Mouse (Mus musculus) urinary bladder, postnatal 14 days (tissue): ENCODE results near the gene Atf4.
A peak's percentile ranks its signal among the peaks of the same experiment; 100 is the strongest.

Experiments used
- DNase-seq: peaks from one replicate; pipeline ENCODE4 v3.0.0; 2021; ENCODE audit warnings: low spot score

Gene Atf4

GRCm38 (mm10) chr15:80254847-80255645 is at the start of gene Atf4:
Gene Atf4 (plus strand): TSS chr15:80255184.
- DNase-seq, result peak; percentile 98

GRCm38 (mm10) chr15:80206057-80206565 is 48.9 kb upstream of the Atf4 start:
- no peak for DNase-seq

- no peak for DNase-seq
These were observed 46.5 kb upstream of the Atf4 start for GRCm38 (mm10) chr15:80208446-80208845.

- no peak for DNase-seq
These were observed 41.3 kb upstream of the Atf4 start for GRCm38 (mm10) chr15:80213688-80214087.

- peak; percentile 34 for DNase-seq
These were observed 39.1 kb upstream of the Atf4 start for GRCm38 (mm10) chr15:80215716-80216479.

- no peak for DNase-seq
These were observed 38.5 kb upstream of the Atf4 start for GRCm38 (mm10) chr15:80216480-80216820.

- DNase-seq, result no peak
These were observed 37.5 kb upstream of the Atf4 start for GRCm38 (mm10) chr15:80217476-80217875.

- DNase-seq, result peak; percentile 43
These were observed 35.8 kb upstream of the Atf4 start for GRCm38 (mm10) chr15:80219211-80219610.

GRCm38 (mm10) chr15:80219705-80220657 is 35.0 kb upstream of the Atf4 start:
- DNase-seq, result no peak

- DNase-seq, result no peak
These were observed 34.0 kb upstream of the Atf4 start for GRCm38 (mm10) chr15:80221031-80221430.

- DNase-seq, result no peak
These were observed 31.2 kb upstream of the Atf4 start for GRCm38 (mm10) chr15:80223751-80224150.

GRCm38 (mm10) chr15:80225208-80225607 is 29.8 kb upstream of the Atf4 start:
- peak; percentile 78 for DNase-seq

GRCm38 (mm10) chr15:80225796-80226195 is 29.2 kb upstream of the Atf4 start:
- DNase-seq, result peak; percentile 68

GRCm38 (mm10) chr15:80228071-80228800 is 26.7 kb upstream of the Atf4 start:
- no peak for DNase-seq

GRCm38 (mm10) chr15:80232331-80232730 is 22.7 kb upstream of the Atf4 start:
- DNase-seq, result no peak

- no peak for DNase-seq
These were observed 21.9 kb upstream of the Atf4 start for GRCm38 (mm10) chr15:80233053-80233452.

GRCm38 (mm10) chr15:80233733-80234509 is 21.1 kb upstream of the Atf4 start, which contains the start of gene Mief1:
Gene Mief1 (plus strand): TSS chr15:80234018.
- peak; percentile 98 for DNase-seq

GRCm38 (mm10) chr15:80235535-80235934 is 19.4 kb upstream of the Atf4 start, which contains the start of gene AC140267.1:
Gene AC140267.1 (plus strand): TSS chr15:80235835.
- no peak for DNase-seq

- no peak for DNase-seq
These were observed 6.8 kb upstream of the Atf4 start for GRCm38 (mm10) chr15:80248135-80248534.

- no peak for DNase-seq
These were observed 6.4 kb upstream of the Atf4 start for GRCm38 (mm10) chr15:80248596-80248995.
